Mouse (Mus musculus): Measurements from ENCODE around the gene Slc2a2. TPM values are rescaled to one million over a fixed set of nuclear protein-coding genes. Genes with fewer than 3 reads are reported as not detected.
"Not testable (repeated sequence)": the region's sequence is repeated elsewhere in the genome, so short reads cannot be mapped to it uniquely, and the experiment has no call there.

Slc2a2 gene
- polyA plus RNA-seq, 1 experiment from 2014 or later: 3.1 TPM

- in situ Hi-C loops (cut with MboI; ENCODE audit: low pct_unique_long_range_greater_than_20kb): no loop called here
- POLR2A ChIA-PET: no interaction called here
- CTCF ChIA-PET: interaction anchor here (1.0 to 1.9 kb wide), 2 partner anchors 9 to 17 kb away, joined by 5 to 9 read pairs; no protein-coding TSS in a partner anchor
These were observed 57.8 kb downstream of the Slc2a2 start for GRCm38 (mm10) chr3:28755477-28755876.

DNA sequence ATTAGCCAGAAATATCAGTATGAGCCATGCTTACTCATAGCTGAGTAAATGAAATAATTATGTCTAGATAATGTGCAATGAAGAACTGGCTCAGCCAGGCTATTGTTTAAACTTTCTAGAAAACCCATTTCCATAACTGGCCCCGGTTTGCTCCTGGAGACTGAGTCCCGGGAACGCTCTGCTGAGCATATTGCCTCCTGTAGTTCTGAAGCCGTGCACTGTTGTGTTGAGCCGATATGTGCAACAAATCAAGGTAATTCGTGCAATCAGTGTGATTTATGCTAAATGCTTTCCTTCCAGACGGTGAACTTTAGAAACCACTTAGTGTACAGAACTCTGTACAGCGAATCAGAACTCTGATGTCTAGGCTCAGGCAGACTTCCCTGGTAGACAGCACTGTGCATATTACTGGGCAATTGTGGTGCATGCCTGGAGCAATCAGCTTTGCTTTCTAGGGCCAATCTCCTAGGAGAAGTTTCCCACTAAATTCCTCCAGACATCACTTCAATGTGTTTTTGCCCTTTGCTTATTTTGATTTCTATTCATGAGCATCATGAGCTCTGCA is 63.6 kb downstream of the Slc2a2 start:
- in situ Hi-C loops (cut with MboI; ENCODE audit: low pct_unique_long_range_greater_than_20kb): no loop called here
- ATAC-seq (no peak), DNase-seq (ENCODE audit: low read depth, low spot score) (no peak)
- no peaks in the 10 kb centered on the region for H3K27me3 ChIP-seq
- POLR2A ChIA-PET: interaction anchor here (1.4 kb wide), 2 partner anchors 20 to 22 kb away, joined by 3 read pairs; partner anchors contain the start of gene Eif5a2
- no peak for TF ChIP-seq CTCF (IDR thresholded peaks at IDR 0.05)
- CTCF ChIA-PET: interaction anchor here (1.3 to 2.9 kb wide), 3 partner anchors 11 to 118 kb away, joined by 3 to 20 read pairs (median 13); no protein-coding TSS in a partner anchor

More at GRCm38 (mm10) chr3:28755477-28755876, 57.8 kb downstream of the Slc2a2 start:
- ATAC-seq (no peak), DNase-seq (ENCODE audit: low read depth, low spot score) (no peak)
- no peaks in the 10 kb centered on the region for H3K27me3 ChIP-seq
- TF ChIP-seq CTCF (IDR thresholded peaks at IDR 0.05): no peak

DNA sequence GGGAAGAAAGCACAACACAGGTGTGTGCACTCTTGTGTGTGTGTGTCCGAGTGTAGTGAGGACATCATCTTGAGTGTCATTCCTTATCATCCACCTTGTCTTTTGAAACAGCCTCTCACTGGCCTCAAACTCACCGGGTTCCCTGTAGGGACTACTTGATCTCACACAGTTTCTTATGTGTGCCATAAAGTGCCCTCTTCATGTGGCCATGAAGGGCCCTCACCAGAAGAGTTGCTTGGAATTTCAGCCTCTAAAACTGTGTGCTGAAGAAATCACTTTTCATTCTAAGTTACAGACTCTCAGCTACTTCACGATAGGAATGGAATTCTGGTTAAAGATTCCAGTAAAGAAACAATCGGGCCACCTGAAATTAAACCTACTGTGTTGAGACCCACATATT is 69.2 kb downstream of the Slc2a2 start:
- CTCF ChIA-PET: interaction anchor here (0.8 kb wide), 1 partner anchor 109 kb away, joined by 3 read pairs; no protein-coding TSS in a partner anchor
- POLR2A ChIA-PET: no interaction called here
- ATAC-seq: no peak
- in situ Hi-C loops (cut with MboI; ENCODE audit: low pct_unique_long_range_greater_than_20kb): no loop called here
- no peak for DNase-seq (ENCODE audit: low read depth, low spot score)
- no peak for TF ChIP-seq CTCF (IDR thresholded peaks at IDR 0.05)
- peaks cover 3% of the 10 kb centered on the region for H3K27me3 ChIP-seq

- peaks cover 3% of the 10 kb centered on the region for H3K27me3 ChIP-seq
- no peak for DNase-seq (ENCODE audit: low read depth, low spot score)
- in situ Hi-C loops (cut with MboI; ENCODE audit: low pct_unique_long_range_greater_than_20kb): no loop called here
- ChIA-PET CTCF (interaction anchor here (1.0 kb wide), 1 partner anchor 29 kb away, joined by 3 read pairs; no protein-coding TSS in a partner anchor), POLR2A (no interaction called here)
- no peak for TF ChIP-seq CTCF (IDR thresholded peaks at IDR 0.05)
- ATAC-seq: no peak
These were observed 70.5 kb downstream of the Slc2a2 start for GRCm38 (mm10) chr3:28768222-28768621.

GRCm38 (mm10) chr3:28772919-28773318 is 75.2 kb downstream of the Slc2a2 start:
- ChIA-PET POLR2A (interaction anchor here (0.6 kb wide), 1 partner anchor 139 kb away, joined by 5 read pairs; no protein-coding TSS in a partner anchor), CTCF (interaction anchor here (1.2 to 1.7 kb wide), 2 partner anchors 13 to 17 kb away, joined by 5 read pairs; no protein-coding TSS in a partner anchor)
- ATAC-seq; in situ Hi-C loops (cut with MboI; ENCODE audit: low pct_unique_long_range_greater_than_20kb); DNase-seq (ENCODE audit: low read depth, low spot score); H3K27me3 ChIP-seq: not testable (repeated sequence)

GRCm38 (mm10) chr3:28775361-28775760 is 77.7 kb downstream of the Slc2a2 start:
- no peak for TF ChIP-seq CTCF (IDR thresholded peaks at IDR 0.05)
- in situ Hi-C loops (cut with MboI; ENCODE audit: low pct_unique_long_range_greater_than_20kb): no loop called here
- no peak for ATAC-seq
- H3K27me3 ChIP-seq: peaks cover 3% of the 10 kb centered on the region
- ChIA-PET CTCF (no interaction called here), POLR2A (no interaction called here)
- DNase-seq (ENCODE audit: low read depth, low spot score): no peak

- H3K27me3 ChIP-seq: peaks cover 3% of the 10 kb centered on the region
- in situ Hi-C loops (cut with MboI; ENCODE audit: low pct_unique_long_range_greater_than_20kb): no loop called here
- no peak for TF ChIP-seq CTCF (IDR thresholded peaks at IDR 0.05)
- ChIA-PET POLR2A (no interaction called here), CTCF (no interaction called here)
- no peak for DNase-seq (ENCODE audit: low read depth, low spot score)
- no peak for ATAC-seq
These were observed 78.3 kb downstream of the Slc2a2 start for GRCm38 (mm10) chr3:28775958-28776357.

- ChIA-PET CTCF (no interaction called here), POLR2A (no interaction called here)
- DNase-seq (ENCODE audit: low read depth, low spot score) (no peak), ATAC-seq (no peak)
- in situ Hi-C loops (cut with MboI; ENCODE audit: low pct_unique_long_range_greater_than_20kb): no loop called here
- H3K27me3 ChIP-seq: peaks cover 3% of the 10 kb centered on the region
- no peak for TF ChIP-seq CTCF (IDR thresholded peaks at IDR 0.05)
These were observed 78.8 kb downstream of the Slc2a2 start for GRCm38 (mm10) chr3:28776491-28776890.

- no peaks in the 10 kb centered on the region for H3K27me3 ChIP-seq
- CTCF ChIA-PET: interaction anchor here (1.2 kb wide), 2 partner anchors 9 to 21 kb away, joined by 3 read pairs; no protein-coding TSS in a partner anchor
- POLR2A ChIA-PET: interaction anchor here (0.6 to 1.2 kb wide), 3 partner anchors 11 to 58 kb away, joined by 3 to 4 read pairs (median 3); no protein-coding TSS in a partner anchor
- no peak for DNase-seq (ENCODE audit: low read depth, low spot score)
- ATAC-seq: no peak
- in situ Hi-C loops (cut with MboI; ENCODE audit: low pct_unique_long_range_greater_than_20kb): no loop called here
- no peak for TF ChIP-seq CTCF (IDR thresholded peaks at IDR 0.05)
These were observed 82.8 kb downstream of the Slc2a2 start for GRCm38 (mm10) chr3:28780511-28780910.

Other genes starting within 250 kb of the Slc2a2 start
- 22.7 TPM for gene Eif5a2, start 83.4 kb downstream of the Slc2a2 start, polyA plus RNA-seq (2021)
- gene Rpl22l1, start 107.5 kb downstream of the Slc2a2 start, polyA plus RNA-seq (2021): 303 TPM
- not detected for gene Gm1527, start 194.7 kb downstream of the Slc2a2 start, polyA plus RNA-seq (2021)

Data from Patski (cell line).